Mouse (Mus musculus): Measurements from ENCODE around the gene Ap2m1.

DNA sequence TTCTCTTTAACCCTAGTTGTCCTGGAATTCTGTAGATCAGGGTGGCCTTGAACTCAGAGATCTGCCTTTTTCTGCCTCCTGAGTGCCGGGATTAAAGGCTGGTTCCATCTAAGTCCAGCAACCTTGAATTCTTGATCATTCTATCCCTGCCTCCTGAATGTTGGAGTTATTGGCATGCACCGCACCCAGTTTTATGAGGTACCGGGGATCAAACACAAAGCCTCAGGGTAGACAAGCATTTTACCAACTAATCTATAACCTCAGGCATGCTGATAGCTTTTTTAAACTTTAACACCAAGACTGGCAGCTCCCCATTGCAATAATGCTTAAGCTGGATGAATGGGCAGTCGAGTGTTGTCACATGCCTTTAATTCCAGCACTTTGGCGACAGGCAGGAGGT lies 12.1 kb downstream of the Ap2m1 start:
- TF ChIP-seq POLR2A (IDR thresholded peaks at IDR 0.05; ENCODE audit: low read depth, low read length) (no peak), CTCF (conservative IDR thresholded peaks at IDR 0.05 in 1 of 2, IDR thresholded peaks at IDR 0.05 in 1 of 2; ENCODE audit: low read depth in 2 of 2, low read length in 2 of 2) (no peak), UBTF (IDR thresholded peaks at IDR 0.05; ENCODE audit: low read depth, low read length) (no peak), NRF1 (IDR thresholded peaks at IDR 0.05; ENCODE audit: low read depth, low read length) (no peak), USF1 (IDR thresholded peaks at IDR 0.05; ENCODE audit: low read depth, low read length) (no peak), MAX (IDR thresholded peaks at IDR 0.05; ENCODE audit: low read length) (no peak), EP300 (IDR thresholded peaks at IDR 0.05; ENCODE audit: low read length) (no peak), RCOR1 (conservative IDR thresholded peaks at IDR 0.05; ENCODE audit: low read depth, low read length) (no peak), TCF12 (IDR thresholded peaks at IDR 0.05; ENCODE audit: low read depth, low read length) (no peak), SIN3A (IDR thresholded peaks at IDR 0.05; ENCODE audit: low read length) (no peak), ETS1 (conservative IDR thresholded peaks at IDR 0.05; ENCODE audit: low read depth, low read length) (no peak), E2F4 (IDR thresholded peaks at IDR 0.05; ENCODE audit: insufficient replicate concordance, low read depth, low read length) (no peak), ZNF384 (IDR thresholded peaks at IDR 0.05; ENCODE audit: low read depth, low read length) (no peak), PAX5 (IDR thresholded peaks at IDR 0.05; ENCODE audit: low read length) (no peak)

All from CH12.LX (cell line).